Mouse (Mus musculus) layer of hippocampus, postnatal 25 days (tissue): Measurements from ENCODE around the gene Bend5. TPM values are rescaled to one million over a fixed set of nuclear protein-coding genes. Genes with fewer than 3 reads are reported as not detected.

ENCODE experiments used
- DNase-seq, 2 experiments: peaks; one replicate each; pipeline ENCODE4 v3.0.0; 2022; ENCODE audit warnings: mixed read lengths in 2 of 2, low spot score in 1 of 2; ENCODE audit errors: extremely low spot score in 1 of 2
- total RNA-seq, 2 experiments: library from RNA; stranded (reverse); gene quantifications; 2 replicates each; pipeline ENCODE4 v1.2.3; 2021

Gene Bend5
- total RNA-seq, 2 experiments from 2014 or later, result 11.0 to 11.8 TPM

DNA sequence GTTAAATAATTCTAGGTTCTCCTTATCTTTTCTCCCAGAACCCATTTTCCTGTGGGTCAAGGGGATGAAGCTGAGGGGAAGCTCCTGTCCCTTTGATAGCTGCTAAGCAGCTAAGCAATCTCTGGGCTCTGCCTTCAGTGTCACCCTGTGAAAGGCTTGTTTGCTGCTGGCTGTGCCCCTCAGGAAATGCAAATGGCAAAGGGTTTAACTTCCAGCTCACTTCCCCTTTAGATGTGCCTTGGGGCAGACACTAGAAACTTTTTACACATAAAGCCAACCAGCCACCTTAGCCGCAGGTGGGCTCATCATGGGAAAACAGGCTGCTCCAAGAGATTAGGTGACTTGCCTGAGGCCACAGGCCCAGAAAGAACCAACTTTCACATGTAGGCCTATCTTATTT lies 26.9 kb downstream of the Bend5 start:
- no peak for DNase-seq

GRCm38 (mm10) chr4:111442435-111443238 lies 27.8 kb downstream of the Bend5 start:
- peak; percentile 19 to 55 for DNase-seq

GRCm38 (mm10) chr4:111443906-111444615 lies 29.3 kb downstream of the Bend5 start:
- DNase-seq, result no peak

DNA sequence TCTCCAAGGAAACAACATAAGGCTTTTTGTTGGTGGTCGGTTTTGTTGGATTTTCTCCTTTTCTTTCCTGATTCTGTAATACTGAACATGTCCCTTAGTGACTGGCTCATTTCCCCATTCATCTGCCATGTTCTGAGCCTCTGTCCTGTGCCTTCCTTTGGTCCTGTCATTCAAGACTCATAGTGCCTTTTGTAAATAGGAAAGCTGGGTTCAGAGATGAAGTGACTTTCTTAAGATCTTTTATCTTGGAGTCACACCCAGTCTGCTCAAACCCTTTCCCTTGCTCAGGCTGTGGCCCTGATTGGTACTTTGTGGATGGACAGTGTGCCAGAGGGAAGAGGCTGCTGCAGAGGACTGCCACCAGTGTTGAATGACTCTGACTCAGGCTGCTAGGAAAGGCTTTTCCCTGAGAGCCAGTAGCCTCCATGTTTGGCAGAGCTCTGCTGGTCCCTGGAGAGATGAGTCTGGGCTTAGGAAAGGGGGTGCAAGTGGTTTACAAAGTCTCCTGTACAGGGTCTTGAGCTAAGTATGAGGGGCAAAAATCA lies 29.9 kb downstream of the Bend5 start:
- DNase-seq, result no peak

DNA sequence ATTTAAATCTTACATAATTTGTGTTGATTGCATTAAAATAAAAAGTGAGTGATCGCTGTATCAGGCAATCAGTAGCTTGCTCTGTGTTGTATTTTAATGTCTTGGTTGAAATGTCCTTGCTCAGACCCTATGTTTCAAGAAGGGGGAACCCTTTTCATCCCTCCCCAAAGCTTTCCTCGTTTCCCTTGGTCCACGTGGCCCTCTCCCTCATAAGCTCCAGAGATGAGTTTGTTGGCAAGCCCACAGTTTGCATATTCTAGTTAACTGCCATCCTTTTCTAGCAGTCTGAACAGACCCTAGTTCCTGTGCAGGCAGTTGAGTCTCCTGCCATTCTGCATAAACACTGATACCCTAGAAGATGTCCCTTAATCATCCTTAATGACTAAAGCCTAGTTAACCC lies 33.1 kb downstream of the Bend5 start:
- no peak for DNase-seq

DNA sequence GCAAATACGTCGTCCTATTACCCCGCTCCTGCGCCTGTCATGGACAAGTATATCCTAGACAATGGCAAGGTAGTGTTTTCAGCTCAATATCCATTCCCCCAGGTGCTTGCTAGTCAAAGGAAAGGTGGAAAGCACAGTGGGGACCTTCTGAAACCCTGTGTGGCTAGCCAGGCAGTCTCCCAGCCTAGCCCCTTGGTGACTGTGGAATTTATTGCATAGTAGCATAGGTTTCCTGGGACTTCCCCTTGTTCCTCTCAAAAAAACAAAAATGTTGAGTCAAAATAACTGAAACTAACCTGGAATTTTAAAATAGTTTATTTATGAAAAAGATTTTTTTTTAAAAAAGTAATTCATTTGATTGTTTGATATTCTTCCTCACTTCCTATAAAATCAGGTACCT lies 33.8 kb downstream of the Bend5 start:
- no peak for DNase-seq

GRCm38 (mm10) chr4:111449442-111450199 lies 34.8 kb downstream of the Bend5 start:
- no peak for DNase-seq

DNA sequence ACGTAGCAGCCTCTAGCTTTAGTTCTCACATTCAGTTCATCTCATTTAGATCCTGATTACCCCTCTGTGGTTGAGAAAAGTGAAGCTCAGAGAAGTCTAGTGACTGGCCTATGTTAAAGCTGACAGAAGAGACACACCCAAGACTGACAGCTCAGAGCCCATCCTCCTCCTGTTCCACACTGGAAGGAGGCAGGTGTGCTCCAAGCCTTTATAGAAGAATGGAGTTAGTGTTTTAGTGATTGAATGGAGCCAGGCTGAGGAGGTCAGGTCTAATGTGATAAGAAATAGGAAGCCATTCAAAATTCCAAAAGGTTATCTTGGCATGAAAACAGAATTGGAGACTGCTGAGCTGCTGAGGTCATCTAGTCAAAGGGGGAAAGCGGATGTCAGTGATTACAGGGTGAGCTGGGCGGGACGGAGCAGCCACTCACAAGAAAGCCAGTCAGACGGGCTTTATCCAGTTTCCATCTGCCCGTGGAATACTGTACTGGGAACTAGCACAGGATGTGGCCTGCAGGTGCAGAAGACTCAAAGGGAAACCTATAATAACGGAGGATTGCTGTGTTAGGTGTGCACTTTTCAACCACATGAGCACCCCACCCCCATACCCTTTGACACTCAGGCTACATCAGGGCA lies 36.6 kb downstream of the Bend5 start:
- DNase-seq, result no peak

DNA sequence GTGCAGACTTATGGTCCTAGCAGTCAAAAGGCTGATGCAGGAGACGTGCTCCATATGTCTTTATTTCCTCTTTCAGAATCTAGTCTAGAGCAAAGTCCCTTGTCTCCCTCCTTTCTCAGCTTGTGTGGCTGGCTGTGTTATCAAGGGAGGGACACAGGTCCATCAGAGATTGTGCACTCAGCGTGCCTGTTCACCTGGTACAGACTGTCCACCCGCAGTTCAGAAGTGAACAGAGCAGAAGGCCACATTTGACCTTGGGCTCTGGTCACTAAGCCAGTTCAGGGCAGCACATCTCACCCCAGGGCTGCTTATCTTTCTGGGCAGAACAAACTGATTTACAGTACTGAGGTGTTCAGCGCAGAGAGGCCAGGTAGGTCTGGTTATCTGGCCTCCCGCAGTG lies 37.4 kb downstream of the Bend5 start:
- no peak for DNase-seq

GRCm38 (mm10) chr4:111453275-111453674 lies 38.5 kb downstream of the Bend5 start:
- DNase-seq, result no peak

- no peak for DNase-seq
These were observed 40.8 kb downstream of the Bend5 start for GRCm38 (mm10) chr4:111455621-111456020.

DNA sequence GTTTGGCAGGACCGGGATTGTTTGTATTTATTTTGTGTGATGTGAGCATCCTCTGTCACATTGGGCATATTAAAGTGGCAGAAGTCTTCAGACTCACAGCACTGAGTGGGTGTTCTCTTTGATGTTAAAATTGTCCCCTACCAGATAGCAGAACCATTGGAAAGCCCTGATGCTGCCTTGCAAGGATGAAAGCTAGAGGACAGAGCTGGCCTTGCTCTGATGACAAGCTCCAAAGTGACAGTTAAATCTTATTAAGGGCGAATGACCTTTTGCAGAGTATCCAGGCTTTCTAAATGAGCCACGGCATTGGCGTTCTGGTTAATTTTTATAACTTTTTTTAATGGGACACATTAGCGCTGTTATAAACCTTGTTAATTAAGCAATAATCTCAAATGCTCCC lies 42.8 kb downstream of the Bend5 start:
- no peak for DNase-seq

DNA sequence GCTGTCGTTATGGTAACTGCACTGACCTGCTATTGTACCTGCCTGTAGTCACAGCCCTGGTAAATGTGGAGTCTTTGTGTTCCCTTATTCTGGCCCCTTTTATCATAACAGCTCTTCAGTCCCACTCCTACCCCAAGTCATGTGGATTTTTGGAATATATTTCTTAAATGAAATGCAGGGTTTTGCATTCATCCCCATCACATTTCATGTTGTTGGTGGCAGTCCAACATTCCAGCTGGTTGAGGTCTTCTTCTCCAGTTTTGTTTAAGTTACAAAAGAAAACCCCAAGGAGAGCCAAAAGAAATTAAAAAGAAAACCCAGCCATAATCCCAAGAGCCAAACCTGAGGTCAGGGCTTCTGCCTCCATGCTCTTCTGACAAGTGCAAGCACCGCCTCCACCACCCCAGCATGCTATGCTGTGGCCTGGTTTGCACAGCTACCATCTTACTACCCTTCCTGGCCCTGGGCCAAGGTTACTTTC lies 52.5 kb downstream of the Bend5 start:
- no peak for DNase-seq

GRCm38 (mm10) chr4:111467796-111468195 lies 53.0 kb downstream of the Bend5 start:
- DNase-seq, result no peak

DNA sequence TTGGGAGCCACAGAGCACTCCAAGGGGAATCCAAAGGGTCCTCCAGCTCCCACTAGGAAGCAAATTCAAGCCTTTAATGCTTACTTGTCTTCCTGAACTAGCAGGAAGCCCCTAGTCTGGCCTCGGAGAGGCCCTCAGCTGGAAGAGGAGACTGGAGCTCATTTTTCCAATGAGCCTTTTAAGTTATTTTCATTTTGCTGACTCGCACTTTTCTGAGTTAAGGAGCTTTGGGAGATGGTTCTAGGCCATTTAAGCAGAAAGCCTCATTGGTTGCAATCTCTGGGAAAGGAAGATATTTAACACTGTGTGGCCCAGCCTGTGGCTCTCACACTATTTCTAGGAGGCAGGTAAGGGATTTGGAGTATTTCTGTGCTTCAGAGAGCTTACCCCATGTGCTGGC lies 55.0 kb downstream of the Bend5 start:
- DNase-seq, result no peak

GRCm38 (mm10) chr4:111471726-111472125 lies 56.9 kb downstream of the Bend5 start:
- no peak for DNase-seq

GRCm38 (mm10) chr4:111472511-111472910 lies 57.7 kb downstream of the Bend5 start:
- DNase-seq, result no peak

GRCm38 (mm10) chr4:111473014-111473413 lies 58.2 kb downstream of the Bend5 start:
- no peak for DNase-seq

GRCm38 (mm10) chr4:111475374-111475971 lies 60.7 kb downstream of the Bend5 start:
- DNase-seq, result no peak

DNA sequence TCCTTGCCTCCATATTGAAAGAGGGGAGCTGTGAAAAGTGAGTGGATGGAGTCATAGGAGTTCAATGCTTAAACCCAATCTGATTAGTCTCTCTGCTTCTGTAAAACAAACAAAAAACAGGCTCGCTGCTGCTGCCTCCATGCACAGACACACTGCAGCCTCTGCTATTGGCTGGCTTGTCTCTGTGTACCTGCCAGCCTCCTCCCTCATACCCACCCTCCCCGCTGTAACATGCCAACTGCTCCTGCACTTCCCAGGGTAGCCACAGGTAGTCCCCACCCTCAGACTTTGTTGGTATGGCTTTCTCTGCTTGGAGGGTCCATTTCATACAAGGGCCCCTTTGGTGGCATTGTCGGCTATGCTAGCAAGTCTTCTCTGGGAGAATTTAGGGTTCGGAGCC lies 62.7 kb downstream of the Bend5 start:
- DNase-seq, result no peak
